Mouse (Mus musculus): ENCODE results near the gene Eif2b3. TPM values are rescaled to one million over a fixed set of nuclear protein-coding genes. Genes with fewer than 3 reads are reported as not detected.

Eif2b3 gene
- polyA plus RNA-seq, 1 experiment, result 6.2 TPM

DNA sequence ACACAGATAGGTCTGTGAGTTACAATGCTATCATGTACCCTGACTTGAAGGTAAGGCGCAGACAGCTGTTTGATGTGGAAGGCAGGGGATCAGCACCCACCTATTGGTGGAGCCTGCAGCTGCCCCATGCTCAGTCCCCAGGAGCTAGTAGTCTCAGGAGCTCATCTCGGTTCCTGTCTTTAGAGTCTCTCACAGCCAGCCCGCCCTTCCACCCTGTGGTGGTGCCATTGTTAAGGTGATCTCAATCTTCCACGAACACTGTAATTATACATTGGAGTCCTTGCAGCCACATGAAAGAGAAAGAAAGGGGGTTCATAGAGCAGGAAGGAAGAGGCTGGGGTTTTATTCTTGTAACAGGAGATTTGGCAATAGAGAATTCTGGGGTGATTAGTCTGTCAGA lies 80.8 kb downstream of the Eif2b3 start:
- no peak for TF ChIP-seq GATA1 (IDR thresholded peaks at IDR 0.05; ENCODE audit: low read length)

- TF ChIP-seq GATA1 (IDR thresholded peaks at IDR 0.05; ENCODE audit: low read length), result no peak
Observed at GRCm38 (mm10) chr4:117101218-117101617, 82.0 kb downstream of the Eif2b3 start.

- no peak for TF ChIP-seq GATA1 (IDR thresholded peaks at IDR 0.05; ENCODE audit: low read length)
Observed at GRCm38 (mm10) chr4:117104672-117105071, 85.5 kb downstream of the Eif2b3 start.

- no peak for TF ChIP-seq GATA1 (IDR thresholded peaks at IDR 0.05; ENCODE audit: low read length)
Observed at GRCm38 (mm10) chr4:117105127-117105526, 85.9 kb downstream of the Eif2b3 start.

DNA sequence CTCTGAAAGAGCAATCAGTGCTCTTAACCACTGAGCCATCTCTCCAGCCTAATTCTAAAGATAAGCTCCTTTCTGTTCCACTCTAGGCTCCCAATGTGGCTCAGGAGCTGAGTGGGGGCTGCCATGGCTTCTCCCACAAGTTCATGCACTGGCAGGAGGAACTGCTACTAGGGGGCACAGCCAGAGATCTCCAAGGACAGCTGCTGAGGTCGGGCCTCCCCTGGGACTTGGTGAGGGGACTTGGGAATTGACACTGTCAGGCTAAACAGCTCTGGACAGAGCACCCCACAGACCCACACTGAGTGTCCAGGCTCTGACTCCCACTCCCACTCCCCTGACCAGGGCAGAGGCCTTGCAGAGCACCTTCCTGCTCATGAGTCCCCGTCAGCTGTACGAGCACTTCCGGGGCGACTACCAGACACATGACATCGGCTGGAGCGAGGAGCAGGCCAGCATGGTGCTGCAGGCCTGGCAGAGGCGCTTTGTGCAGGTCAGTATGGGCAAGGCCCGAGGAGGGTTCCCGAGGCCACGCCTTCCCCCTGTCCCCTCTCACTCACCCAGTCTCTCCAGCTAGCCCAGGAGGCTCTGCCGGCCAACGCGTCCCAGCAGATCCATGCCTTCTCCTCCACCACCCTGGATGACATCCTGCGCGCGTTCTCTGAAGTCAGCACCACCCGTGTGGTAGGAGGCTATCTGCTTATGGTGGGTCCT lies 88.8 kb downstream of the Eif2b3 start:
- no peak for TF ChIP-seq GATA1 (IDR thresholded peaks at IDR 0.05; ENCODE audit: low read length)

- TF ChIP-seq GATA1 (IDR thresholded peaks at IDR 0.05; ENCODE audit: low read length), result no peak
Observed at GRCm38 (mm10) chr4:117108524-117108849, 89.3 kb downstream of the Eif2b3 start.

DNA sequence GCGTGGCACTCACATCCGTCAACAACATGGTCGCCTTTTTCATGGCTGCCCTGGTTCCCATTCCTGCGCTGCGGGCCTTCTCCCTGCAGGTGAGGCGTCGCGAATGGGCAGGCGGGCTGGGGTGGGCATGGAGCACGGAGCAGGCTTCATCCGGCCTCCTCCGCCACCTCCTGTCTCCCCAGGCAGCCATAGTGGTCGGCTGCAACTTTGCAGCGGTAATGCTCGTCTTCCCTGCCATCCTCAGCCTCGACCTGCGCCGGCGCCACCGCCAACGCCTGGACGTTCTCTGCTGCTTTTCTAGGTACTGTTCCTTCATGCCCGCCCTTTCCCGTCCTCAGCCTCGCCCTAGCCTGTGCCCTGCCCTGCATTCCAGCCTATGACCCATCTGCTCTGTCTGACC lies 90.1 kb downstream of the Eif2b3 start:
- TF ChIP-seq GATA1 (IDR thresholded peaks at IDR 0.05; ENCODE audit: low read length), result no peak

- no peak for TF ChIP-seq GATA1 (IDR thresholded peaks at IDR 0.05; ENCODE audit: low read length)
Observed at GRCm38 (mm10) chr4:117110249-117110648, 91.0 kb downstream of the Eif2b3 start.

DNA sequence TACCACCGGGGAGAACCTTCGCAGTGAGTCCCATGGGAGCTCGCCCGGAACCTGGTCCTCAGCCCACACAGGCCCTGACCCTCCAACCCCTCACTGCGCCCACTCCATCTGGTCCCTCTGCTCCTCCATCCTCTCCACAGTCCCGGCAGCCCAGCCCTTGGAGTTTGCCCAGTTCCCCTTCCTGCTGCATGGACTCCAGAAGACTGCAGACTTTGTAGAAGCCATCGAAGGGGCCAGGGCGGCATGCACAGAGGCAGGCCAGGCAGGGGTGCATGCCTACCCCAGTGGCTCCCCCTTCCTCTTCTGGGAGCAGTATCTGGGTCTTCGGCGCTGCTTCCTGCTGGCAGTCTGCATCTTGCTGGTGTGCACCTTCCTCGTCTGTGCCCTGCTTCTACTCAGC lies 91.8 kb downstream of the Eif2b3 start:
- no peak for TF ChIP-seq GATA1 (IDR thresholded peaks at IDR 0.05; ENCODE audit: low read length)

- TF ChIP-seq GATA1 (IDR thresholded peaks at IDR 0.05; ENCODE audit: low read length), result no peak
Observed at GRCm38 (mm10) chr4:117113237-117113636, 94.0 kb downstream of the Eif2b3 start.

DNA sequence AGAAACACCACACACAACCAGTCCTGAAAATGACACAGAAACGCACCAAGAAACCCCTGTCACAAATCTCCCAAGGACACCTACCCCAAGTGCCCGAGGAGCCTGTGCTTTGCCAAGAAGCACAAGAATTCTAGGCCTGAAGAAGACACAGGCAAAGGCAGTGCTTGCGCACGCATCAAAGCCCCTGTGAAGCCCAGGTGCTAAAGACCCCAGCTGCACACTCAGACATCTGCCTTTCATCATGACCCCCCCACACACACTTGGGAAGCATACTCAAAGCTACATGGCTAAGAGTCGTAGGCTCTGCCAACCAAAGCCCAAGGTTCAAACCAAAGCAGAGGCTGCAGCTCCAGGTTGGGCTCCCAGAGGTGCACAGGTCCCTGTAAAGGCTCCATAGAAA lies 96.4 kb downstream of the Eif2b3 start:
- TF ChIP-seq GATA1 (IDR thresholded peaks at IDR 0.05; ENCODE audit: low read length), result no peak

- TF ChIP-seq GATA1 (IDR thresholded peaks at IDR 0.05; ENCODE audit: low read length), result no peak
Observed at GRCm38 (mm10) chr4:117117931-117118330, 98.7 kb downstream of the Eif2b3 start.

- TF ChIP-seq GATA1 (IDR thresholded peaks at IDR 0.05; ENCODE audit: low read length), result no peak
Observed at GRCm38 (mm10) chr4:117119636-117120035, 100.4 kb downstream of the Eif2b3 start.

- TF ChIP-seq GATA1 (IDR thresholded peaks at IDR 0.05; ENCODE audit: low read length), result no peak
Observed at GRCm38 (mm10) chr4:117120052-117120444, 100.8 kb downstream of the Eif2b3 start.

DNA sequence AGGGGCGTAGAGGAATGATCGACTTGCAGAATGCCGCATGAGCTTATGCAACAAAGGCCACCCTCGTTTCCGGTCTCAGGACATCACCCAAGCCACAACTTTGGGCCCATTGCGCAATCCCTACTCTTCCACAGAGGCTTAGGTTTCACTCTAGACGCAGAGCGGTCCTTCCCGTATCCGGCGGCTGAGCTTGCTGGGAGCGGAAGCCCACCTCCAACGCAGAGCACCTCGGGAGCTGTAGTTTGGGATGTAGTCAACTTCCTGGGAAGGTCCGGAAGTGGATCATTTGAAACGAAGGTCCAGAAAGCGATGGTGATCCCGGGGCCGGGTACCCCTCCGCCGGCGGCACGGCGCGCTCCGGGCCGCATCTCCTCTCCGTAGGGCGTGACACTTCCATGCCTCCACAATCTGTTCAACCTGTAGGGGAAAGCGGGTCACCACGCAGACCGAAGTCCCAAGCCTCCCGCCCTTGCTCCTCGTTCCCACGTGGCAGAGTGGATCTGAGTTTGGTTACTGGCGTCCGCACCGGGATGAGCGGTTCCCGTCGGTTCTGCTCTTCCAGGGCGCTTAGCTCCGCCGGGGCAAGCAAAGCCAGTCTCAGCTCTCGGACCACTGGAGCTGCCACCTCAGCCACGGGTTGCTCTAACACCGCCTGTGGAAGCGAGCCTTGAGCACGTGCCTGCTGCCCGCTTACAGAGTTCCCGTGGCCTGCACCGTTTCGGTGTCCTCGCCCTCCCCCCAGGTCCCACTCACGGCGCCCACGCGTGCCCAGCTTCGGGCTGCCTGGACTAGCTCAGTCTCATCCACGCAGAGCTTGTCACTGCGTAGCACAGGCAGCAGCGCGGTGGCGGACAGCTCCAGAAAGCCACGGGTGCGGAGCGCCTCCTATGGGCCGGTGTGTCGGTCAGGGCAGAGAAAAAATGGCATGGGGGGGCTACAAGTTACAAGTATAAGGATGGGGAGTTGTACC lies 101.5 kb downstream of the Eif2b3 start:
- no peak for TF ChIP-seq GATA1 (IDR thresholded peaks at IDR 0.05; ENCODE audit: low read length)

DNA sequence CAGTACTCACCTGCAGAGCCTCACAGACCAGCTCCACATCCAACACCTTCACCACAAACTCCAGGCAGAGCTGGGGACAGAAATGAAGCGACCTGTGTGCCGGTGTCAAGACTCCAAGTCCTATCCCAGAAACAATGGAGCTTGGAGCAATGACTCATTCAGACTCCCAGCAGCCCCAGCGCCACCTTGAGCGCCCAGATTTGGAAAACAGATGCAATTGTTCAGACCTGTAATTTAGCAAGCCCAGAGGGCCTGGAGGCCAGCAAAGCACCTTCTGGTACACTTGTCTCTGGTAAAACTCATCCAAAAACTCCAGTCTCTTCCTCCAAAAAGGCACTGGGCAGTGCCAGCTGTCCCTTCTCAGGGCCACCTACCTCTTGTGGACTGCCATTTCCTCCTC lies 103.0 kb downstream of the Eif2b3 start:
- no peak for TF ChIP-seq GATA1 (IDR thresholded peaks at IDR 0.05; ENCODE audit: low read length)
